15 mouse cellular contexts compared by ENCODE assay signal in genomic region chr8:45605419-45605818, GRCm38 (mm10).
"Had no signal": no experiment of that assay in that cellular context is flagged by ENCODE, and none has a peak within 500 bp of the region (broad histone marks: within the 10 kb centered on the region; RNA-seq: fewer than 3 reads in every experiment).

No protein-coding gene starts in this region.

- DNase-seq: retina, postnatal 1 day; right cerebral cortex, adult 18-20 months; right cerebral cortex, postnatal 14 days; right cerebral cortex, postnatal 25 days; right cerebral cortex, postnatal 4 days; spleen, adult 18-20 months; thymus, adult 18-20 months; thymus, adult 2 months; thymus, postnatal 14 days; thymus, postnatal 25 days; thymus, postnatal 36 days had no signal

- H3K27ac ChIP-seq: neural tube, embryonic 13.5 days; neural tube, embryonic 15.5 days; stomach, embryonic 15.5 days; stomach, postnatal 0 days had no signal

- H3K4me1 ChIP-seq: stomach, embryonic 15.5 days had no signal

- H3K4me3 ChIP-seq: neural tube, embryonic 13.5 days; neural tube, embryonic 15.5 days; stomach, embryonic 15.5 days had no signal
